Mouse (Mus musculus) retina, adult 2 months (tissue): Measurements from ENCODE around the gene Phox2a.

ENCODE experiments used
- DNase-seq: peaks from one replicate; pipeline ENCODE4 v3.0.0-alpha.2; 2012; ENCODE audit warnings: low read depth, low spot score

Gene Phox2a

GRCm38 (mm10) chr7:101837606-101838471 is 19.7 kb downstream of the Phox2a start, which contains the start of gene Inppl1:
Gene Inppl1, minus strand, starts transcription at chr7:101838229.
- DNase-seq = peak; percentile 51

DNA sequence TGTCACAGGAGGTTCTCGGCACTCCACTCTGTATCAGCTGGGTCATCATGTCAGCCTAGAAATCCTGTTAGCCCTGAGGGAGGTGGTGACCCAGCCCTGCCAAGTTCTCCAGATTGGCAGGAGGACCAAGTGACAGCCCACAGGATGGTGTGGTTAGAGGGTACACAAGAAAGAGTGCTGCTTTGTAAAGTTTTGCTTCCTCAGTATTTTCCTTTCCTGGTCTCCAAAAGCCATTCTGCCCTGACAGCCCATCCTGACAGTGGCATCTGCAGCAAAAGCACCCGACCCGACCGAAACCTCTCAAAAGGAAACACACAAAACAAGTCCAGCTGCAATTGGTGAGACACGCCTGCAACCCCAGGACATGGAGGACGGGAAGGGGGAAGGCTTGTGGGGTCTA is 26.1 kb downstream of the Phox2a start:
- DNase-seq = no peak

GRCm38 (mm10) chr7:101847934-101848333 is 29.8 kb downstream of the Phox2a start:
- DNase-seq = no peak

GRCm38 (mm10) chr7:101851689-101852088 is 33.6 kb downstream of the Phox2a start:
- no peak for DNase-seq

DNA sequence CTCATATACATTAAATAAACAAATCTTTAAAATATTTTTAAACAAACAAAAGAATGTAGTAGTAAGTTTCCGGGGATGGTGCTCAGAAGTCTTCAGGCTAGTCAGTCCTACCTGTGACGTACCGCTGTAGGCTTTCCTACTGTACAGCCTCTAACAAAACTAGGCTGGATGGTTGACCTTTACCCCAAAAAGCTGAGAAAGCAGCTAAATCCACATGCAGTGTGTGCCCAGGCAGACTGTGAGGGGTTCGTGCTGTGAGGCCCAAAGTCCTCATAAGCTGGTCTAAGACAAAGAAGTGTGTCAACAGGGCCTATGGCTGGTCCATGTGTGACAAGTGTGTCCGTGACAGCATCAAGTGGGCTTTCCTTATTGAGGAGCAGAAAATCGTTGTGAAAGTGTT is 34.7 kb downstream of the Phox2a start:
- no peak for DNase-seq

- no peak for DNase-seq
Measured at GRCm38 (mm10) chr7:101853816-101854215, 35.7 kb downstream of the Phox2a start.

- no peak for DNase-seq
Measured at GRCm38 (mm10) chr7:101857094-101857493, 39.0 kb downstream of the Phox2a start, which contains the start of gene Folr2. Gene Folr2, minus strand, starts transcription at chr7:101857194.

DNA sequence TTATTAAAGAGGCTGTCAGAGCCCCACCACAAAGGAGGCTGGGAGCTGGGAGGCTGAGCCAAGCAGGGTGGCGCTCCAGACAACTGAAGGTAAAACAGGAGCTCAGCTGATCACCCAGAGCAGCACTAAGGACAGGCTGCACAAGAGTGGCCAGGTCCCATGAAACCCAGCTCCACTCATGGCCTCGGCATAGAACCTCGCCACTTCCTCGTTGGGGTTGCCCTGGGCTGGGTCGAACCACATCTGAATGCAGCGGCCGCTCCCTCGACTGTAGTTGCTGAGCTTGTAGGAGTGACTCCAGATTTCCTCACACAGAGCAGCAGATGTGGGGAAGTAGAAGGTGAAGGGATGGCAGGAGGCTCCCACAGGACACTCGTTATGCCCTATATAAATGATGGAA is 40.2 kb downstream of the Phox2a start:
- DNase-seq = no peak

- DNase-seq = no peak
Measured at GRCm38 (mm10) chr7:101860978-101861377, 42.9 kb downstream of the Phox2a start.

GRCm38 (mm10) chr7:101862291-101862690 is 44.2 kb downstream of the Phox2a start:
- DNase-seq = no peak

- DNase-seq = no peak
Measured at GRCm38 (mm10) chr7:101863415-101863814, 45.3 kb downstream of the Phox2a start, which contains the start of gene Anapc15. Gene Anapc15, plus strand, starts transcription at chr7:101863715.

- no peak for DNase-seq
Measured at GRCm38 (mm10) chr7:101866491-101867265, 48.6 kb downstream of the Phox2a start.

- no peak for DNase-seq
Measured at GRCm38 (mm10) chr7:101867482-101867881, 49.4 kb downstream of the Phox2a start.

DNA sequence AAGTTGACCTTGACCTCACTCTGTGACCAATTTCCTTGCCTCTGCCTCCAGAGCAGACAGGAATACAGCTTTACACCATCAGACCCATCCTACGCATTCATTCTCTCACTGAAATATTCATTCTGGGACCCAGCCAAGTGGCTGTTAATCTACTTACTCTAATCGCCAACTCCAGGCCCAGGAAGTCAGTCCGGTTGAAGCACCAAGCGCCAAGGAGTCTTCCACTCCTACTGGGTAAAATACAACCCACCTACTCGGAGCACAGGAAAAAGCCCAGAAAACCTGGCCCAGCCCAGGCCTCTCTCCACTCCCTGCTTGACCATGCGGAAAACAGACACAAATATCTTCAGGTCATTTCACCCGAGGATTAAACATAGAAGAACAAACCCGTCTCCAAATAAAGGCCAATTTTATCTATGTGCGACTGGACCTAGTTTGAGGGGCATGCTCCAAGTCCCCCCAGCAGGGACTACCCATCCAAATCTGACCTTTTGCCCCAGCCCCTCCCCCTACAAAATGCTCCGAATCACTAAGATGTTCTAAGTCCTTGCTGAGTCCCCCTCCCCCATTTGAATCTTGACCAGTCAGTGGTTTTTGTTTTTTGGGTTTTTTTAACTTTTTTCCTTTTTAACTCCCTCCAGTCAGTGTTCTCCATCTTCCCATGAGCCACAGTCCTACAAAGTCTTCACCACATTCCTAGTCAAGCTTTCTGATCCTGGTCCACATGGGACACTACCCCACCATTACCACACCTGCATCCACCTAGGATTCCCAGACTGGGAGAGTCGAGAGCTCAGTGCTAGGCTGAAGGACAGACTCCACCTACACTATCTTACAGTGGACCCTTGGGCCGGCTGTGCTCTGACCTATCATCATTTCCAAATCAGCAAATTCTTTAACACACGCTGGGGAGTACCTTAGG is 50.4 kb downstream of the Phox2a start:
- peak; percentile 26 for DNase-seq

DNA sequence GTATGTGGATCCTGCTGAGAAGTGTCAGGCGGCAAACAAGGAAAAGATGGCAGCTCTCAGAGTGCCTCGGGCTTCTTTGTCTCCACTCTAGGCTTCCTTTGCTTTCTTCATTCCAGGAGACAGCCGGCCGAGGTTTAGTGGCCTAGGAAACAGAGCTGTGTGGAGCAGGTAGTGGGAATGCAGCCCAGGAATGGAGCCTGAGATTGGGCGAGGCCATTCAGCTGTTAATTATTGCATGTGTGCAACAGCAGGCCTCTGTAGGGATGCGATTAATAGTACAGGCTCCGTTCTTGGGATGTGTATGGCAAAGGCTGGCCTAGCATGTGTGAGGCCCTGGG is 51.0 kb downstream of the Phox2a start:
- no peak for DNase-seq

GRCm38 (mm10) chr7:101870629-101871028 is 52.5 kb downstream of the Phox2a start, which contains the start of gene Folr1:
Gene Folr1, minus strand, starts transcription at chr7:101870788.
- DNase-seq = no peak

- DNase-seq = no peak
Measured at GRCm38 (mm10) chr7:101871296-101871695, 53.2 kb downstream of the Phox2a start.
